Mouse (Mus musculus): ENCODE data around the gene Cep95.

GRCm38 (mm10) chr11:106741826-106742225 lies 47.2 kb upstream of the Cep95 start:
- TF ChIP-seq CTCF (IDR thresholded peaks at IDR 0.05; ENCODE audit: borderline replicate concordance, insufficient read depth, low read depth, low read length), result no peak
- no peak for TF ChIP-seq POLR2A (IDR thresholded peaks at IDR 0.05; ENCODE audit: borderline replicate concordance, insufficient read depth, low read length)
